Mouse (Mus musculus) heart, adult 2 months (tissue): Measurements from ENCODE around the gene Pex5.

Experiments
- CTCF ChIP-seq: fragments of 200-600 bp; IDR thresholded peaks from 2 replicates; pipeline ENCODE4 v1.8.1; 2022; ENCODE audit warnings: antibody characterized with exemption, mild to moderate bottlenecking, moderate library complexity
- EP300 ChIP-seq: fragments of 200-500 bp; IDR thresholded peaks from 2 replicates; pipeline ENCODE4 v1.6.1; 2011; ENCODE audit warnings: low read depth, low read length, control low read depth; ENCODE audit not compliant: insufficient read depth
- POLR2A ChIP-seq: fragments of 200-500 bp; IDR thresholded peaks from 2 replicates; pipeline ENCODE4 v1.6.1; 2011; ENCODE audit warnings: mild to moderate bottlenecking, low read depth, low read length, control low read depth; ENCODE audit not compliant: insufficient read depth

DNA sequence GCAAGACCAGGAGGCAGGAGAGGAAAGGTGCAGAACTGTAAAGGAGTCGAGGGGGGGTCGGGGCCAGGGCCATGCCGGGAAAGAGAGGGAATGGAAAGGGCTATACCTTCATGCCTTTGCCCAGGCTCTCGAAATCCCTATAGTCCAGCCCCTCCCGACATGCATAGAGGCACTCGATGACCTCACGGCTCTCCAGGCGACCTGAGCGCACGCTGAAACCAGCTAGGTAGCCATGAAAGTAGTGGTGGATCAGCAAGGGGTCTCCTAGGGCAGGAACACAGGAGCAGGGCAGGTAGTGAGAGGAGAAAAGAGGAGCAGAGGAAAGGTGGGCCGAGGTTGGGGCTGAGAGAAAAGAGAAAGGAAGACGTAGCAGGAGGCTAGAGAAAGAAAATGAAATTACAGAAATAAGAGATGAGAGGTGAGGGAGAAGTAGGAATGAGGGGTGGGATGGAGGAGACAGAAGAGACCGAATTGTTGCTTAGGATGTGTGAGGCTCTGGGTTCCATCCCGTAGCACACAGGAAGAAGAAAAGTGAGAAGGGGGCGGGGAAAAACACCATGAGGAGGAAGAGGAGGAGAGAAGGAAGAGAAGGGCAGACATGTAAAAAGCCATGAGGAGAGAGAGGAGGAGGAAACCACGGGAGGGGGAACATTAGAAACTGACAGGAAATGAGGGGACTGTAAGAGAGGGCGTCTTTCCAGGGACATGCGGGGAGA lies 35.0 kb upstream of the Pex5 start:
- TF ChIP-seq POLR2A (no peak), CTCF (no peak), EP300 (no peak)
